Mouse (Mus musculus) left cerebral cortex, postnatal 36 days (tissue): ENCODE results near the gene Tmem56. TPM values are rescaled to one million over a fixed set of nuclear protein-coding genes. Genes with fewer than 3 reads are reported as not detected.

Source experiments
- DNase-seq, 2 experiments: peaks; one replicate each; pipeline ENCODE4 v3.0.0; 2021 to 2022; ENCODE audit warnings: low spot score in 2 of 2, mixed read lengths in 1 of 2
- intact Hi-C: fragments of 180-260 bp; cut with DNase I; formaldehyde crosslinking; loops from one replicate; pipeline ENCODE4 v1.15.1; 2025
- total RNA-seq, 2 experiments: library from RNA; stranded (reverse); gene quantifications; 2 replicates each; pipeline ENCODE4 v1.2.3; 2021

Gene Tmem56
- total RNA-seq, 2 experiments from 2014 or later = 46.0 to 47.0 TPM

GRCm38 (mm10) chr3:121250576-121251433 is 32.1 kb downstream of the Tmem56 start:
- DNase-seq = no peak
- intact Hi-C loops = no loop called here

GRCm38 (mm10) chr3:121250048-121250447 is 32.9 kb downstream of the Tmem56 start:
- no peak for DNase-seq
- intact Hi-C loops = no loop called here

- intact Hi-C loops = no loop called here
- no peak for DNase-seq
Observed at GRCm38 (mm10) chr3:121242941-121243340, 40.0 kb downstream of the Tmem56 start.

GRCm38 (mm10) chr3:121242111-121242936 is 40.6 kb downstream of the Tmem56 start:
- intact Hi-C loops = no loop called here
- DNase-seq = no peak

GRCm38 (mm10) chr3:121240362-121241040 is 42.4 kb downstream of the Tmem56 start:
- intact Hi-C loops = no loop called here
- DNase-seq = no peak

GRCm38 (mm10) chr3:121239096-121239495 is 43.8 kb downstream of the Tmem56 start:
- intact Hi-C loops = no loop called here
- DNase-seq = no peak

- DNase-seq = no peak
- intact Hi-C loops = no loop called here
Observed at GRCm38 (mm10) chr3:121224763-121225162, 58.1 kb downstream of the Tmem56 start.

GRCm38 (mm10) chr3:121224185-121224584 is 58.7 kb downstream of the Tmem56 start:
- intact Hi-C loops = no loop called here

GRCm38 (mm10) chr3:121221987-121222386 is 60.9 kb downstream of the Tmem56 start:
- intact Hi-C loops = no loop called here
- no peak for DNase-seq

More at GRCm38 (mm10) chr3:121224185-121224584, 58.7 kb downstream of the Tmem56 start:
- no peak for DNase-seq

GRCm38 (mm10) chr3:121217011-121217410 is 65.9 kb downstream of the Tmem56 start:
- no peak for DNase-seq
- intact Hi-C loops = no loop called here

- intact Hi-C loops = no loop called here
Observed at GRCm38 (mm10) chr3:121213501-121213900, 69.4 kb downstream of the Tmem56 start.

GRCm38 (mm10) chr3:121212156-121212555 is 70.7 kb downstream of the Tmem56 start:
- DNase-seq = no peak
- intact Hi-C loops = no loop called here

More at GRCm38 (mm10) chr3:121213501-121213900, 69.4 kb downstream of the Tmem56 start:
- DNase-seq = no peak

GRCm38 (mm10) chr3:121208994-121209393 is 73.9 kb downstream of the Tmem56 start:
- no peak for DNase-seq
- intact Hi-C loops = no loop called here

- intact Hi-C loops = no loop called here
- no peak for DNase-seq
Observed at GRCm38 (mm10) chr3:121206202-121206882, 76.6 kb downstream of the Tmem56 start.

- intact Hi-C loops = no loop called here
- DNase-seq = no peak
Observed at GRCm38 (mm10) chr3:121202638-121203037, 80.3 kb downstream of the Tmem56 start.

GRCm38 (mm10) chr3:121201012-121201747 is 81.7 kb downstream of the Tmem56 start:
- no peak for DNase-seq
- intact Hi-C loops = no loop called here

GRCm38 (mm10) chr3:121189199-121189598 is 93.7 kb downstream of the Tmem56 start:
- no peak for DNase-seq
- intact Hi-C loops = no loop called here

GRCm38 (mm10) chr3:121187510-121187909 is 95.4 kb downstream of the Tmem56 start:
- intact Hi-C loops = no loop called here
- no peak for DNase-seq

GRCm38 (mm10) chr3:121186925-121187324 is 96.0 kb downstream of the Tmem56 start:
- intact Hi-C loops = no loop called here
- no peak for DNase-seq
